Mouse (Mus musculus) left cerebral cortex, adult 2 months (tissue): Measurements from ENCODE around the gene Lysmd2. TPM values are rescaled to one million over a fixed set of nuclear protein-coding genes. Genes with fewer than 3 reads are reported as not detected.
"Not testable (repeated sequence)": the region's sequence is repeated elsewhere in the genome, so short reads cannot be mapped to it uniquely, and the experiment has no call there.

ENCODE experiments used
- DNase-seq, 2 experiments: peaks; one replicate each; pipeline ENCODE4 v3.0.0; 2021 to 2022; ENCODE audit warnings: low spot score in 2 of 2, mixed read lengths in 1 of 2; ENCODE audit errors: extremely low spot score in 1 of 2
- H3K27ac ChIP-seq: fragments of 200-600 bp; 2 replicates; pipeline ENCODE4 v1.8.1; 2022
- H3K4me3 ChIP-seq: fragments of 200-600 bp; 2 replicates; pipeline ENCODE4 v1.8.1; 2022
- CTCF ChIP-seq: fragments of 200-600 bp; IDR thresholded peaks from 2 replicates; pipeline ENCODE4 v1.8.1; 2022; ENCODE audit warnings: antibody characterized with exemption, mild to moderate bottlenecking, moderate library complexity
- intact Hi-C: fragments of 180-260 bp; cut with DNase I; formaldehyde crosslinking; loops from one replicate; pipeline ENCODE4 v1.15.1; 2025
- total RNA-seq, 2 experiments: library from RNA; stranded (reverse); gene quantifications; 2 replicates each; pipeline ENCODE4 v1.2.3; 2021

The Lysmd2 gene
- total RNA-seq, 2 experiments from 2014 or later, result 61.4 to 69.1 TPM

GRCm38 (mm10) chr9:75632902-75633301, 7.4 kb downstream of the Lysmd2 start:
- Histone ChIP-seq H3K27ac (no peak overlapping the region), H3K4me3 (no peak overlapping the region)
- no peak for DNase-seq
- TF ChIP-seq CTCF, result peak; percentile 62
- intact Hi-C loops, result no loop called here

- intact Hi-C loops, result no loop called here
- no peak for DNase-seq
- H3K4me3 ChIP-seq, result no peak overlapping the region
- no peak for TF ChIP-seq CTCF
- no peak overlapping the region for H3K27ac ChIP-seq
Measured at GRCm38 (mm10) chr9:75633603-75634002, 8.1 kb downstream of the Lysmd2 start.

- DNase-seq, result no peak
- no peak for TF ChIP-seq CTCF
- Histone ChIP-seq H3K27ac (no peak overlapping the region), H3K4me3 (no peak overlapping the region)
- intact Hi-C loops, result no loop called here
Measured at GRCm38 (mm10) chr9:75634226-75634625, 8.7 kb downstream of the Lysmd2 start.

GRCm38 (mm10) chr9:75645405-75645804, 19.9 kb downstream of the Lysmd2 start:
- DNase-seq, result no peak
- Histone ChIP-seq H3K4me3 (no peak overlapping the region), H3K27ac (peak overlapping the region; percentile 64)
- no peak for TF ChIP-seq CTCF
- intact Hi-C loops, result no loop called here

- DNase-seq, result no peak
- no peak overlapping the region for H3K4me3 ChIP-seq
- no peak for TF ChIP-seq CTCF
- intact Hi-C loops, result no loop called here
- peak overlapping the region; percentile 70 for H3K27ac ChIP-seq
Measured at GRCm38 (mm10) chr9:75653981-75654911, 28.7 kb downstream of the Lysmd2 start.

- DNase-seq, H3K27ac ChIP-seq, H3K4me3 ChIP-seq, intact Hi-C loops: not testable (repeated sequence)
Measured at GRCm38 (mm10) chr9:75656456-75656855, 30.9 kb downstream of the Lysmd2 start.

GRCm38 (mm10) chr9:75660917-75661316, 35.4 kb downstream of the Lysmd2 start:
- intact Hi-C loops, result loop anchor here (2.0 kb wide), 1 partner anchor 16 kb away; no protein-coding TSS in a partner anchor
- no peak for TF ChIP-seq CTCF

GRCm38 (mm10) chr9:75665364-75665763, 39.8 kb downstream of the Lysmd2 start:
- DNase-seq, result no peak
- TF ChIP-seq CTCF, result no peak
- Histone ChIP-seq H3K27ac (no peak overlapping the region), H3K4me3 (no peak overlapping the region)
- intact Hi-C loops, result no loop called here

More at GRCm38 (mm10) chr9:75660917-75661316, 35.4 kb downstream of the Lysmd2 start:
- DNase-seq, result peak; percentile 27 to 49
- H3K27ac ChIP-seq, result no peak overlapping the region; the same call in 1 of the 2 replicates
- H3K4me3 ChIP-seq, result no peak overlapping the region

GRCm38 (mm10) chr9:75666612-75667011, 41.1 kb downstream of the Lysmd2 start:
- no peak for DNase-seq
- Histone ChIP-seq H3K4me3 (no peak overlapping the region), H3K27ac (peak overlapping the region; percentile 66; the same call in 1 of the 2 replicates)
- intact Hi-C loops, result no loop called here
- TF ChIP-seq CTCF, result no peak

- no peak for TF ChIP-seq CTCF
- intact Hi-C loops, result no loop called here
- Histone ChIP-seq H3K27ac (peak overlapping the region; percentile 19; the same call in 1 of the 2 replicates), H3K4me3 (no peak overlapping the region)
- DNase-seq, result no peak
Measured at GRCm38 (mm10) chr9:75672769-75673168, 47.2 kb downstream of the Lysmd2 start.

- Histone ChIP-seq H3K4me3 (no peak overlapping the region), H3K27ac (peak overlapping the region; percentile 32; the same call in 1 of the 2 replicates)
- DNase-seq, result no peak
- TF ChIP-seq CTCF, result no peak
- intact Hi-C loops, result loop anchor here (2.0 kb wide), 1 partner anchor 15 kb away; no protein-coding TSS in a partner anchor
Measured at GRCm38 (mm10) chr9:75676226-75676625, 50.7 kb downstream of the Lysmd2 start.

- DNase-seq, result no peak
- Histone ChIP-seq H3K27ac (peak overlapping the region; percentile 56), H3K4me3 (no peak overlapping the region)
- intact Hi-C loops, result no loop called here
- TF ChIP-seq CTCF, result no peak
Measured at GRCm38 (mm10) chr9:75678341-75678740, 52.8 kb downstream of the Lysmd2 start.
